Mouse (Mus musculus) colon, adult 2 months (tissue): ENCODE data around the gene C1qtnf9. TPM values are rescaled to one million over a fixed set of nuclear protein-coding genes. Genes with fewer than 3 reads are reported as not detected.

Source experiments
- polyA plus RNA-seq: library from polyadenylated mRNA; depleted of rRNA; stranded (reverse); fragments of >200 nt; gene quantifications from 2 replicates; pipeline ENCODE4 v1.2.3, GENCODE M21; 2012; rRNA removed

The C1qtnf9 gene
- 1.0 and 1.5 TPM in 2 replicates for polyA plus RNA-seq

DNA sequence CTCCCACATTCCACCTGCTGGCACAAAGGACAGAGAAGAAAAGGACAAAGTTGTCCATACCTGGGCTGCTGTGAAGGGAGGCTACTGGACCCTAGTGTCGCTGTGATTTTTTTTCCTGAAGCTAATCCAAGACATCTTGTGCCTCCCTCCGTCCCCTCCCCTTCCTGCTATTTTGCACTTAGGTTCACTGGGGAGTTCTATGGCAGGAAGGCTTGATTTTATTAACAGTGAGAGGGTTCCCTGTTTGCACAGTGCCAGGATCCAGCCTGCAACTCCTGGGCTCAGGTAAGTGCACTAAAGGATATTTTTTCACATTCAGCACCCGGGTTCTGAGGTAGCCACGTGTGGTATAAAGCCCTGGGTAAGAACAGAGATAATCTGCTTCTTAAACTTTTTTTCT lies at the start of gene C1qtnf9:
Gene C1qtnf9, plus strand, starts transcription at position 251 of the 400 bp plus-strand sequence.

DNA sequence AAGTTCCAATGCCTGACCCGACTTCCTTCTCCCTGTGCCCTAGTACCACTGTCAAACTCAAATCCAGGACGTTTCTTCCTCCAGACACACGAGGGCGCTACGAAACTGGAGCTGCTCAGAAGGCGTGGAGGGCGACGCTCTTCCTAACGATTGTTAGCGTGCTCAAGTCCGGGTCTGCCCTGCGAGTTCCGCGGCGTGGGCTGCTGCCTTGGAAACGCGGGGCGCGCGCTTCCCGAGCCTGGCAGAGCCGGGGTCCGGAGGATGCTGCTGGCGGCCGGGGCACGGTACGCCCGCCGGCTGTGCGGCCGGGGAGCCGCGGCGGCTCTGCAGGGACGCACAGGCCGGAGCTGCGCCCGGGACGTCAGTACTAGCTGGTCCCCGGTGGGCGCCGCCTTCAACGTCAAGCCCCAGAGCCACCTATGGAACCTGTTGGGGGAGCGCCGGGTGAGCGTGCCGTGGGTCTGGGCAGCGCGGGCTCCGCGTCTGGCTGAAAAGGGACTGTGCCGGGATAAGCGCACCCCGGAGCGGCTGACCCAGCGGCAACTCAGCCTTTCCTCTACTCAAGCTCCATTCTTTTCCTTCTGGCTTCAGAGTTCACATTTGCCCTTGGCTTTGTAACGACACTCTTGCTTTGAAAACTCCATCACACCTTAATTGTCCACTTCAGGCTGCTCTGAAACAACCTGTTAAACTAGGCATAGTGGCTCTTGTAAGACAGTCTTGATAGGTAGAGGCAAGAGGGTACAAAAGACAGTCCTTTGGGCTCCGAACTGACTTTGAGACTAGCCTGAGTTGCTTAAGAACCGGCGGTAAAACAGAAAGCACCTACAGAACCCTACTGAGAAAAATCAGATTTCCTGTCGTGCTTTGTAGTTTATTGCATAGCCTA lies 16.7 kb downstream of the C1qtnf9 start, which contains the start of gene Mipep:
Gene Mipep, plus strand, starts transcription at position 147 of the 889 bp plus-strand sequence.

Other genes with a start within 250 kb of the C1qtnf9 start
- gene Spata13, start 134.1 kb upstream of the C1qtnf9 start, polyA plus RNA-seq, result 36.7 and 38.8 TPM in 2 replicates
- gene Mipep, start 16.4 kb downstream of the C1qtnf9 start, polyA plus RNA-seq, result 10.0 and 13.2 TPM in 2 replicates